Mouse (Mus musculus) intestine, postnatal 0 days (tissue): Measurements from ENCODE around the gene Cmss1. TPM values are rescaled to one million over a fixed set of nuclear protein-coding genes. Genes with fewer than 3 reads are reported as not detected.

Experiments used
- ATAC-seq: fragments of 200-750 bp; cut with Nextera tagmentation; 2 replicates; pipeline ENCODE4 v1.8.0; 2017; ENCODE audit warnings: mild to moderate bottlenecking, moderate TSS enrichment, moderate library complexity
- H3K27ac ChIP-seq: fragments of 300-500 bp; sonication (generic); 2 replicates; pipeline ENCODE4 v1.5.1; 2014; ENCODE audit warnings: mild to moderate bottlenecking, low read depth, low read length, moderate library complexity
- H3K27me3 ChIP-seq: fragments of 300-500 bp; sonication (generic); replicated peaks from 2 replicates; pipeline ENCODE4 v1.6.1; 2014; ENCODE audit warnings: low read length, mixed read lengths; ENCODE audit not compliant: control insufficient read depth, insufficient read depth
- H3K36me3 ChIP-seq: fragments of 300-500 bp; sonication (generic); 2 replicates; pipeline ENCODE4 v1.6.1; 2014; ENCODE audit warnings: mild to moderate bottlenecking, moderate library complexity; ENCODE audit not compliant: control insufficient read depth, insufficient read depth
- H3K4me1 ChIP-seq: fragments of 300-500 bp; sonication (generic); replicated peaks from 2 replicates; pipeline ENCODE4 v1.6.1; 2014; ENCODE audit warnings: antibody characterized with exemption, low read length, mixed read lengths; ENCODE audit not compliant: control insufficient read depth, insufficient read depth
- H3K4me2 ChIP-seq: fragments of 300-500 bp; sonication (generic); replicated peaks from 2 replicates; pipeline ENCODE4 v1.6.1; 2014; ENCODE audit warnings: low read depth, mild to moderate bottlenecking, moderate library complexity
- H3K4me3 ChIP-seq: fragments of 300-500 bp; sonication (generic); 2 replicates; pipeline ENCODE4 v1.5.1; 2014; ENCODE audit warnings: low read depth, low read length
- H3K9ac ChIP-seq: fragments of 300-500 bp; sonication (generic); 2 replicates; pipeline ENCODE4 v1.6.1; 2014; ENCODE audit warnings: mild to moderate bottlenecking, low read depth, low read length
- H3K9me3 ChIP-seq: fragments of 300-500 bp; sonication (generic); 2 replicates; pipeline ENCODE4 v1.6.1; 2016; ENCODE audit warnings: mixed run types; ENCODE audit not compliant: control insufficient read depth
- CTCF ChIP-seq: sonication (generic); IDR thresholded peaks from 2 replicates; pipeline ENCODE4 v1.5.1; 2016; ENCODE audit warnings: low read depth, mild to moderate bottlenecking, control low read depth, antibody characterized with exemption, moderate library complexity
- WGBS: fragments of 180-500 bp; shearing (Covaris S2); extraction: QIAGEN DNeasy Blood & Tissue Kit; methylation state at CpG from one replicate; pipeline ENCODE4 v1.1.7; 2014; 5-methylcytosine and 5-hydroxymethylcytosine counted together
- polyA plus RNA-seq: library from polyadenylated mRNA; unstranded; fragments of >200 nt; fragmentation: Nextera tagmentation; extraction: Ambion mirVana; gene quantifications from 2 replicates; pipeline ENCODE4 v1.2.1, GENCODE M21; 2015

Cmss1 gene
- polyA plus RNA-seq, 1 experiment from 2014 or later, result 19.1 TPM

DNA sequence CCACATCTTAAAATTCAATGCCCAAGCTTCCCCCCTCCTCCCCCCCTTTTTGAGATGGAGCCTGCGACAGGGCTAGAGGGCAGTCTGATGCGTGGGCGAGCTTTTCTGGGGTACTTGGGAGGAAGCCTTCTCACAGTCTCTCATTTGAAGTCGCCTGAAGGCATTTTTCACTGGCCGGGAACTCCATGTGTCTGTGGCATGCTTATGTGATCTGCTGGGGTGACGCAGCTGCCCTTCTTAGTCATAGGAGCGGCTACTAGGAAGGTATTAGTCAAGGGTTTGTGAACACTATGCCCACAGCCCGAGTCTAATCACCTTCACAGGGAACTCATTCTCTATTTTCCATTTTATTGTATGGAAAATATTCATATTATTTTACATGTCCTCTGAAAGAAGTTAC is 325.2 kb downstream of the Cmss1 start:
- no peak overlapping the region for H3K9ac ChIP-seq
- no peak overlapping the region for H3K27ac ChIP-seq
- no peak for TF ChIP-seq CTCF
- H3K36me3 ChIP-seq, result no peaks in the 10 kb centered on the region
- no peak overlapping the region for H3K4me3 ChIP-seq
- H3K4me1 ChIP-seq, result no peaks in the 10 kb centered on the region
- no peaks in the 10 kb centered on the region for H3K27me3 ChIP-seq
- no peak for ATAC-seq
- H3K4me2 ChIP-seq, result no peak overlapping the region
- WGBS, result 88% methylated on average over 8 of the region's 8 CpGs
- H3K9me3 ChIP-seq, result no peaks in the 10 kb centered on the region

GRCm38 (mm10) chr16:57280221-57281217 is 326.1 kb downstream of the Cmss1 start:
- no peak overlapping the region for H3K4me3 ChIP-seq
- H3K4me1 ChIP-seq, result no peaks in the 10 kb centered on the region
- H3K9me3 ChIP-seq, result no peaks in the 10 kb centered on the region
- no peak overlapping the region for H3K27ac ChIP-seq
- TF ChIP-seq CTCF, result no peak
- H3K4me2 ChIP-seq, result no peak overlapping the region
- H3K36me3 ChIP-seq, result no peaks in the 10 kb centered on the region
- H3K27me3 ChIP-seq, result no peaks in the 10 kb centered on the region
- 86% methylated on average over 31 of the region's 31 CpGs for WGBS
- no peak for ATAC-seq
- H3K9ac ChIP-seq, result no peak overlapping the region

GRCm38 (mm10) chr16:57278976-57279626 is 327.6 kb downstream of the Cmss1 start:
- Histone ChIP-seq H3K4me3 (no peak overlapping the region), H3K27me3 (no peaks in the 10 kb centered on the region), H3K4me2 (no peak overlapping the region), H3K27ac (no peak overlapping the region), H3K36me3 (no peaks in the 10 kb centered on the region), H3K9ac (no peak overlapping the region), H3K4me1 (no peaks in the 10 kb centered on the region), H3K9me3 (no peaks in the 10 kb centered on the region)
- TF ChIP-seq CTCF, result no peak
- no peak for ATAC-seq
- 82% methylated on average over 10 of the region's 12 CpGs for WGBS

DNA sequence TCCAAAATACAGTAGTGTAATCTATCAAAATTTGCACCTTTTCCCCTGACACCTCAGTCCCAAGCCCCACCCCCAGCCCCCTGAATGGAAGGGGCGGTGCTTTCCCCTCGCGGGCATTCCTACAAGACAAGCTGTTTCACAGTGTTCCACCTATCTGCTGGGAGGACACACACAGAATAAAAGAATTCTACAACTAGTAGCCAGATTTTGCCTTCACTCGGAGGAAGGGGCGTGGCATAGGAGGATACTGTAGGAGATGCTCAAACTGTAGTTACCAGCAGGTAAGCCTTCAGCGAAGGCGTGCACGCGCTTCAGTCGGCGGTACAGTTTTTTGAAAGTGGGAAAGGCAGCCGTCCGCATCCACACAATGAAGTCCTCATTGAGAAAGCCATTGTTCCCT is 336.9 kb downstream of the Cmss1 start:
- no peak for ATAC-seq
- Histone ChIP-seq H3K36me3 (no peaks in the 10 kb centered on the region), H3K9ac (no peak overlapping the region), H3K4me3 (no peak overlapping the region), H3K9me3 (no peaks in the 10 kb centered on the region), H3K4me2 (no peak overlapping the region), H3K27ac (no peak overlapping the region), H3K4me1 (no peaks in the 10 kb centered on the region), H3K27me3 (no peaks in the 10 kb centered on the region)
- no peak for TF ChIP-seq CTCF
- whole genome bisulfite sequencing, result 94% methylated on average over 13 of the region's 13 CpGs

GRCm38 (mm10) chr16:57268058-57268841 is 338.4 kb downstream of the Cmss1 start:
- H3K36me3 ChIP-seq, result no peaks in the 10 kb centered on the region
- H3K27ac ChIP-seq, result no peak overlapping the region
- H3K9me3 ChIP-seq, result no peaks in the 10 kb centered on the region
- H3K4me2 ChIP-seq, result no peak overlapping the region
- no peaks in the 10 kb centered on the region for H3K4me1 ChIP-seq
- no peak for ATAC-seq
- no peak overlapping the region for H3K9ac ChIP-seq
- no peaks in the 10 kb centered on the region for H3K27me3 ChIP-seq
- no peak for TF ChIP-seq CTCF
- WGBS, result 78% methylated on average over 14 of the region's 14 CpGs
- H3K4me3 ChIP-seq, result no peak overlapping the region

- Histone ChIP-seq H3K27me3 (no peaks in the 10 kb centered on the region), H3K4me2 (no peak overlapping the region), H3K4me3 (no peak overlapping the region), H3K4me1 (no peaks in the 10 kb centered on the region), H3K27ac (no peak overlapping the region), H3K36me3 (no peaks in the 10 kb centered on the region), H3K9me3 (no peaks in the 10 kb centered on the region), H3K9ac (no peak overlapping the region)
- no peak for ATAC-seq
- TF ChIP-seq CTCF, result no peak
- WGBS, result 13% methylated on average over 1 of the region's 1 CpGs
Observed at GRCm38 (mm10) chr16:57267068-57267467, 339.6 kb downstream of the Cmss1 start.
